In the genomic region with DNA sequence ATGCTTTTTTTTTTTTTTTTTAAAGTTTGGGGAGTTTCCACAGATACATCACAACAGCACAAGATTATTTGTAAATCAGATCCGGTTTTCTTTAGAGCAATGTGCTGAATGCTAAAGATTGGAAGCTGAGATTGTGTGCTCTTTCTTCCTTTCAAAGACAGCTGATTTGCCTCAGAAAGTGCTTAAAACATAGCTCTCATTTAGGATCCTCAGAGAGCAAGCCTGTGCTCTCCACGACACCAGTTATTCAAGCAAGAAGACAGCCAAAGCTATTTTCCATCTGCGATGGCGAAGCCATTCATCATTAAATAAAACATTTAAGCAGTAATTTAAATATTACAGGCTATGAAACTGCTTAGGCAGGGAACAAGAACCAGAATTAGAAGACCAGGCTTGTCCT, we compare ENCODE assay signal across 19 mouse cellular contexts.
DNase-seq lines count a peak whose midpoint lies in the region; ATAC-seq and TF ChIP-seq lines count a peak whose summit lies in the region.
"Had no signal": no experiment of that assay in that cellular context is flagged by ENCODE, and none has a peak within 500 bp of the region (broad histone marks: within the 10 kb centered on the region; RNA-seq: fewer than 3 reads in every experiment).

No protein-coding gene starts in this region.

- TF ChIP-seq POLR2A in CH12.LX (IDR thresholded peaks at IDR 0.05; ENCODE audit: low read depth, low read length) = no peak
- TF ChIP-seq POLR2A in cerebellum, adult 2 months (IDR thresholded peaks at IDR 0.05; ENCODE audit: borderline replicate concordance, insufficient read depth, low read length) = no peak

- H3K4me2 ChIP-seq in forebrain, embryonic 13.5 days = no peak overlapping the region
- H3K4me2 ChIP-seq in CH12.LX (ENCODE audit: insufficient read depth, low read depth, poor library complexity, severe bottlenecking) = no peak overlapping the region
- no peak overlapping the region for H3K4me2 ChIP-seq in hindbrain, embryonic 13.5 days
- H3K4me2 ChIP-seq: embryonic facial prominence, embryonic 12.5 days; heart, embryonic 11.5 days; neural tube, embryonic 12.5 days had no signal

- dilution Hi-C loops in CH12.LX (cut with MboI; ENCODE audit: extremely low pct_ligation_motif_present, extremely low pct_unique_long_range_greater_than_20kb, low sequenced_read_pairs) = no loop called here

- H3K4me1 ChIP-seq in forebrain, embryonic 13.5 days = peaks cover 18% of the 10 kb centered on the region
- H3K4me1 ChIP-seq in forebrain, embryonic 10.5 days = peaks cover 22% of the 10 kb centered on the region
- peaks cover 3 to 27% of the 10 kb centered on the region in 2 experiments; a peak in 3 of 4 replicates for H3K4me1 ChIP-seq in CH12.LX (ENCODE audit: control insufficient read depth in 1 of 2, insufficient read depth in 2 of 2)
- peaks cover 11% of the 10 kb centered on the region for H3K4me1 ChIP-seq in hindbrain, embryonic 13.5 days (replicated peaks)
- H3K4me1 ChIP-seq in cerebellum, adult 2 months (ENCODE audit: control insufficient read depth, insufficient read depth, low read length) = no peaks in the 10 kb centered on the region
- H3K4me1 ChIP-seq: embryonic facial prominence, embryonic 12.5 days; neural tube, embryonic 12.5 days had no signal

- H3K4me3 ChIP-seq in forebrain, embryonic 13.5 days = no peak overlapping the region
- H3K4me3 ChIP-seq in forebrain, embryonic 10.5 days = no peak overlapping the region
- no peak overlapping the region for H3K4me3 ChIP-seq in left cerebral cortex, adult 2 months
- no peak overlapping the region for H3K4me3 ChIP-seq in CH12.LX (replicated peaks in 1 of 3; ENCODE audit: low read depth in 2 of 3, low read length in 2 of 3, poor library complexity in 1 of 3)
- no peak overlapping the region for H3K4me3 ChIP-seq in hindbrain, embryonic 13.5 days
- H3K4me3 ChIP-seq in cerebellum, adult 2 months (replicated peaks; ENCODE audit: insufficient read depth, low read depth, low read length) = no peak overlapping the region
- H3K4me3 ChIP-seq: embryonic facial prominence, embryonic 12.5 days; neural tube, embryonic 12.5 days had no signal

- in situ Hi-C loops in CH12.LX (cut with MboI; ENCODE audit: low pct_ligation_motif_present, low pct_unique_long_range_greater_than_20kb, low sequenced_read_pairs) = no loop called here

- no peak for TF ChIP-seq EP300 in CH12.LX (IDR thresholded peaks at IDR 0.05; ENCODE audit: low read length)

- ATAC-seq in forebrain, embryonic 13.5 days = no peak
- ATAC-seq in hindbrain, embryonic 13.5 days (ENCODE audit: low FRiP score) = no peak
- ATAC-seq in erythroblast, adult 5-6 weeks (replicated peaks; ENCODE audit: low FRiP score, poor library complexity, severe bottlenecking) = no peak
- ATAC-seq: activated CD4-positive, CD25-positive, alpha-beta regulatory T cell, adult 4 months had no signal

- 0 out of 2 replicates have a peak overlapping the region, but pooled peaks have one; percentile 25 for H3K27ac ChIP-seq in forebrain, embryonic 13.5 days
- H3K27ac ChIP-seq in forebrain, embryonic 10.5 days = no peak overlapping the region
- peak overlapping the region; percentile 59 for H3K27ac ChIP-seq in left cerebral cortex, adult 2 months
- H3K27ac ChIP-seq in CH12.LX (ENCODE audit: insufficient read depth, low read depth) = no peak overlapping the region
- H3K27ac ChIP-seq in hindbrain, embryonic 13.5 days = peak overlapping the region; percentile 48; the same call in 1 of the 2 replicates
- H3K27ac ChIP-seq in cerebellum, adult 2 months (ENCODE audit: insufficient read depth, low read length) = no peak overlapping the region
- H3K27ac ChIP-seq: embryonic facial prominence, embryonic 12.5 days; neural tube, embryonic 12.5 days had no signal

- WGBS in forebrain, embryonic 13.5 days = 57% methylated on average over 4 of the region's 4 CpGs
- 79% methylated on average over 4 of the region's 4 CpGs for WGBS in forebrain, embryonic 10.5 days
- WGBS in hindbrain, embryonic 13.5 days = 37% methylated on average over 4 of the region's 4 CpGs
- 67% methylated on average over 4 of the region's 4 CpGs for WGBS in cerebellum, adult 2 months

- DNase-seq in forebrain, embryonic 10.5 days (ENCODE audit: extremely low spot score, low spot score) = no peak
- no peak for DNase-seq in left cerebral cortex, adult 2 months (ENCODE audit: extremely low spot score in 1 of 2, low spot score in 2 of 2)
- no peak for DNase-seq in left cerebral cortex, adult 9 months (ENCODE audit: low spot score in 2 of 2)
- DNase-seq in CH12.LX (ENCODE audit: extremely low read depth) = peak; percentile 12
- DNase-seq in cerebellum, adult 2 months = no peak
- DNase-seq: adrenal gland, postnatal 36 days; gastrocnemius, postnatal 36 days; heart, postnatal 36 days; kidney, adult 8-10 months; lung, adult 2 months; right cerebral cortex, postnatal 14 days; thymus, postnatal 4 days had no signal

- peaks cover 6% of the 10 kb centered on the region for H3K9me3 ChIP-seq in forebrain, embryonic 13.5 days (replicated peaks)
- peaks cover 7% of the 10 kb centered on the region; the same call in 1 of the 2 replicates for H3K9me3 ChIP-seq in forebrain, embryonic 10.5 days
- no peaks in the 10 kb centered on the region for H3K9me3 ChIP-seq in CH12.LX (replicated peaks; ENCODE audit: low read length)
- peaks cover 8% of the 10 kb centered on the region for H3K9me3 ChIP-seq in hindbrain, embryonic 13.5 days

- TF ChIP-seq CTCF in left cerebral cortex, adult 2 months (IDR thresholded peaks at IDR 0.05) = no peak
- no peak for TF ChIP-seq CTCF in CH12.LX (conservative IDR thresholded peaks at IDR 0.05 in 1 of 2, IDR thresholded peaks at IDR 0.05 in 1 of 2; ENCODE audit: low read depth in 2 of 2, low read length in 2 of 2)
- no peak for TF ChIP-seq CTCF in cerebellum, adult 2 months (IDR thresholded peaks at IDR 0.05; ENCODE audit: borderline replicate concordance, insufficient read depth, low read depth, low read length)

- intact Hi-C loops in left cerebral cortex, adult 2 months (cut with DNase I) = no loop called here

- H3K79me2 ChIP-seq in CH12.LX (replicated peaks; ENCODE audit: control insufficient read depth, extremely low read depth, insufficient read depth, poor library complexity, severe bottlenecking) = no peaks in the 10 kb centered on the region

- H3K36me3 ChIP-seq in forebrain, embryonic 13.5 days (ENCODE audit: poor library complexity, severe bottlenecking) = no peaks in the 10 kb centered on the region
- H3K36me3 ChIP-seq in forebrain, embryonic 10.5 days (replicated peaks) = no peaks in the 10 kb centered on the region
- H3K36me3 ChIP-seq in CH12.LX (replicated peaks in 1 of 2; ENCODE audit: control insufficient read depth in 1 of 2, insufficient read depth in 1 of 2, low read length in 1 of 2) = no peaks in the 10 kb centered on the region
- H3K36me3 ChIP-seq in hindbrain, embryonic 13.5 days = no peaks in the 10 kb centered on the region
- H3K36me3 ChIP-seq: embryonic facial prominence, embryonic 12.5 days; neural tube, embryonic 12.5 days had no signal

- no peaks in the 10 kb centered on the region for H3K27me3 ChIP-seq in forebrain, embryonic 13.5 days
- no peaks in the 10 kb centered on the region for H3K27me3 ChIP-seq in forebrain, embryonic 10.5 days (ENCODE audit: poor library complexity, severe bottlenecking)
- H3K27me3 ChIP-seq in CH12.LX (replicated peaks) = no peaks in the 10 kb centered on the region
- H3K27me3 ChIP-seq in hindbrain, embryonic 13.5 days = no peaks in the 10 kb centered on the region
- H3K27me3 ChIP-seq in cerebellum, adult 2 months (ENCODE audit: control insufficient read depth, insufficient read depth, low read length) = no peaks in the 10 kb centered on the region
- H3K27me3 ChIP-seq: embryonic facial prominence, embryonic 12.5 days; neural tube, embryonic 12.5 days had no signal

- no peak for TF ChIP-seq RAD21 in CH12.LX (IDR thresholded peaks at IDR 0.05; ENCODE audit: low read depth, low read length)

- H3K9ac ChIP-seq in forebrain, embryonic 13.5 days = no peak overlapping the region
- no peak overlapping the region for H3K9ac ChIP-seq in CH12.LX (ENCODE audit: insufficient read depth, low read depth)
- no peak overlapping the region for H3K9ac ChIP-seq in hindbrain, embryonic 13.5 days
- H3K9ac ChIP-seq: embryonic facial prominence, embryonic 12.5 days; neural tube, embryonic 12.5 days had no signal

TF ChIP-seq in CH12.LX, 34 proteins besides CTCF, POLR2A, EP300 and RAD21:
- TF ChIP-seq MEF2A (IDR thresholded peaks at IDR 0.05; ENCODE audit: borderline replicate concordance, low read depth, low read length) = no peak
- no peak for TF ChIP-seq ZNF384 (IDR thresholded peaks at IDR 0.05; ENCODE audit: low read depth, low read length)
- no peak for TF ChIP-seq ELF1 (IDR thresholded peaks at IDR 0.05; ENCODE audit: low read depth, low read length)
- no peak for TF ChIP-seq CHD1 (IDR thresholded peaks at IDR 0.05; ENCODE audit: low read depth, low read length)
- no peak for TF ChIP-seq KAT2A (IDR thresholded peaks at IDR 0.05; ENCODE audit: insufficient replicate concordance, low read length)
- no peak for TF ChIP-seq JUN (IDR thresholded peaks at IDR 0.05; ENCODE audit: insufficient read depth, low read depth, low read length)
- no peak for TF ChIP-seq BHLHE40 (IDR thresholded peaks at IDR 0.05; ENCODE audit: low read depth, low read length)
- no peak for TF ChIP-seq TBP (conservative IDR thresholded peaks at IDR 0.05; ENCODE audit: low read depth, low read length)
- TF ChIP-seq NRF1 (IDR thresholded peaks at IDR 0.05; ENCODE audit: low read depth, low read length) = no peak
- TF ChIP-seq MAX (IDR thresholded peaks at IDR 0.05; ENCODE audit: low read length) = no peak
- no peak for TF ChIP-seq JUND (conservative IDR thresholded peaks at IDR 0.05; ENCODE audit: low read depth, low read length)
- no peak for TF ChIP-seq MAFK (IDR thresholded peaks at IDR 0.05; ENCODE audit: insufficient replicate concordance, low read length)
- TF ChIP-seq POLR2AphosphoS2 (IDR thresholded peaks at IDR 0.05; ENCODE audit: low read depth, low read length) = no peak
- no peak for TF ChIP-seq TCF12 (IDR thresholded peaks at IDR 0.05; ENCODE audit: low read depth, low read length)
- no peak for TF ChIP-seq SMC3 (IDR thresholded peaks at IDR 0.05; ENCODE audit: low read depth, low read length)
- TF ChIP-seq GABPA (IDR thresholded peaks at IDR 0.05; ENCODE audit: insufficient replicate concordance, low read depth, low read length) = no peak
- TF ChIP-seq ZMIZ1 (IDR thresholded peaks at IDR 0.05; ENCODE audit: low read depth, low read length) = no peak
- TF ChIP-seq RCOR1 (conservative IDR thresholded peaks at IDR 0.05; ENCODE audit: low read depth, low read length) = no peak

Comparison
In these comparisons a context has a peak if more than half of its experiments do, and no peak if none do; other contexts are left out.
1. H3K27ac ChIP-seq: peak in forebrain, embryonic 13.5 days (single experiment), left cerebral cortex, adult 2 months (single experiment) and hindbrain, embryonic 13.5 days (single experiment); none in forebrain, embryonic 10.5 days (single experiment), CH12.LX (single experiment) and cerebellum, adult 2 months (single experiment).